Mouse (Mus musculus): ENCODE data around the gene Olfr56. TPM values are rescaled to one million over a fixed set of nuclear protein-coding genes. Genes with fewer than 3 reads are reported as not detected.

Olfr56 gene
- total RNA-seq, 1 experiment: not detected

DNA sequence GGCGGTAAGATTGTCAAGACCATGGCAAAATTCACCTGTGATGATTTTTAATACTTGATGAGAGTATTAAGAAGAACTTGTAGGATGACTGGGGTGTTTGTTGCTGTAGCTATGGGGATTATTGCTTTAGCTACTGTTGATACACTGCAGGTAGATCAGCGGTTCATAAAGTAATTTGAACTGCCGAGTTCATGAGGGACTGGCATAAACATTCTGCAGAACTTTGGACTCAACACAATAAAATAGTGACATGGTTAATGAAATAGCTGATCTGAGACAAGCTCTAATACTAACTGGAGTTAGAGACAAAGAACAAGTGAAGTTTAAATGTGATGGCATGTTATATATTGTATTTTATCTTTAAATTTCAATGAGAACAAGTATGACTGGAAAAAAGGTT is 100.0 kb downstream of the Olfr56 start:
- H3K27ac ChIP-seq (ENCODE audit: insufficient read depth, low read depth, low read length, poor library complexity, severe bottlenecking): no peak overlapping the region
- no peaks in the 10 kb centered on the region for H3K4me1 ChIP-seq (ENCODE audit: control insufficient read depth in 2 of 2, insufficient read depth in 2 of 2, low read length in 2 of 2, poor library complexity in 1 of 2)
- no peak for TF ChIP-seq CHD2 (IDR thresholded peaks at IDR 0.05; ENCODE audit: low read depth, low read length)
- TF ChIP-seq HCFC1 (IDR thresholded peaks at IDR 0.05; ENCODE audit: borderline replicate concordance, insufficient read depth, low read length): no peak
- no peak for TF ChIP-seq MAFK (IDR thresholded peaks at IDR 0.05; ENCODE audit: insufficient read depth, low read depth, low read length)
- no peak for TF ChIP-seq ZNF384 (IDR thresholded peaks at IDR 0.05; ENCODE audit: low read depth, low read length)
- TF ChIP-seq ZC3H11A (IDR thresholded peaks at IDR 0.05; ENCODE audit: borderline replicate concordance, low read depth, low read length): no peak
- no peaks in the 10 kb centered on the region for H3K9me3 ChIP-seq (ENCODE audit: control insufficient read depth, insufficient read depth, low read depth, low read length)
- no peaks in the 10 kb centered on the region for H3K36me3 ChIP-seq (ENCODE audit: control insufficient read depth, insufficient read depth, low read length, poor library complexity, severe bottlenecking)
- DNase-seq (ENCODE audit: low read depth, low spot score): no peak
- in situ Hi-C loops (cut with MboI; ENCODE audit: low sequenced_read_pairs in 2 of 2, unreplicated experiment in 2 of 2): loop anchor here in 1 of 2 experiments (10.0 kb wide), 1 partner anchor 84 kb away; the partner anchor contains the start of genes Gm12185 and Tgtp1
- H3K4me3 ChIP-seq (ENCODE audit: insufficient read depth in 1 of 2, low read depth in 1 of 2, low read length in 2 of 2, poor library complexity in 1 of 2, severe bottlenecking in 1 of 2): no peak overlapping the region
- H3K9ac ChIP-seq (ENCODE audit: insufficient read depth, low read depth, low read length, poor library complexity, severe bottlenecking): no peak overlapping the region

DNA sequence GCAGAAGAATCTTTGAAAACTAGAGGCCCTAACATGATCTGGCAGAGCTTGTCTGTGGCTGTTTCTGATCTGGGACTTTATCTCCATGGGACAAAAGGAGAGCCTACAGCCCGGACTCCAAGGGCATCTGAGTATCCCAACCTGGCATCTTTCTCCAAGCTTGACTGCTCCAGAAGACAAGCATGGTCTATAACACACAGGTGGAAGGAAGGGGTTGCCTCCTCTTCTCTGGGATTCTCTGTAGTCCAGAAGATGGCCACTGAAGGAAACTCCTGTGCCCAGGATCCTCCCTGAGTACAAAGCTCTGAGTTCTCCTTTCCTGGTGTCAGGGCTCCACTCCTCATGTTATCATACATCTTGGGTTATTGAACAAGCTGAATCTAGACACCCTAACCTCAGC is 101.9 kb downstream of the Olfr56 start:
- no peak for TF ChIP-seq ZNF384 (IDR thresholded peaks at IDR 0.05; ENCODE audit: low read depth, low read length)
- no peak for TF ChIP-seq ZC3H11A (IDR thresholded peaks at IDR 0.05; ENCODE audit: borderline replicate concordance, low read depth, low read length)
- TF ChIP-seq CHD2 (IDR thresholded peaks at IDR 0.05; ENCODE audit: low read depth, low read length): no peak
- no peak for TF ChIP-seq MAFK (IDR thresholded peaks at IDR 0.05; ENCODE audit: insufficient read depth, low read depth, low read length)
- no peak for TF ChIP-seq HCFC1 (IDR thresholded peaks at IDR 0.05; ENCODE audit: borderline replicate concordance, insufficient read depth, low read length)
- no peak overlapping the region for H3K27ac ChIP-seq (ENCODE audit: insufficient read depth, low read depth, low read length, poor library complexity, severe bottlenecking)
- no peaks in the 10 kb centered on the region for H3K36me3 ChIP-seq (ENCODE audit: control insufficient read depth, insufficient read depth, low read length, poor library complexity, severe bottlenecking)
- DNase-seq (ENCODE audit: low read depth, low spot score): no peak
- H3K9me3 ChIP-seq (ENCODE audit: control insufficient read depth, insufficient read depth, low read depth, low read length): no peaks in the 10 kb centered on the region
- H3K9ac ChIP-seq (ENCODE audit: insufficient read depth, low read depth, low read length, poor library complexity, severe bottlenecking): no peak overlapping the region
- no peak overlapping the region for H3K4me3 ChIP-seq (ENCODE audit: insufficient read depth in 1 of 2, low read depth in 1 of 2, low read length in 2 of 2, poor library complexity in 1 of 2, severe bottlenecking in 1 of 2)
- in situ Hi-C loops (cut with MboI; ENCODE audit: low sequenced_read_pairs in 2 of 2, unreplicated experiment in 2 of 2): no loop called here
- no peaks in the 10 kb centered on the region for H3K4me1 ChIP-seq (ENCODE audit: control insufficient read depth in 2 of 2, insufficient read depth in 2 of 2, low read length in 2 of 2, poor library complexity in 1 of 2)

DNA sequence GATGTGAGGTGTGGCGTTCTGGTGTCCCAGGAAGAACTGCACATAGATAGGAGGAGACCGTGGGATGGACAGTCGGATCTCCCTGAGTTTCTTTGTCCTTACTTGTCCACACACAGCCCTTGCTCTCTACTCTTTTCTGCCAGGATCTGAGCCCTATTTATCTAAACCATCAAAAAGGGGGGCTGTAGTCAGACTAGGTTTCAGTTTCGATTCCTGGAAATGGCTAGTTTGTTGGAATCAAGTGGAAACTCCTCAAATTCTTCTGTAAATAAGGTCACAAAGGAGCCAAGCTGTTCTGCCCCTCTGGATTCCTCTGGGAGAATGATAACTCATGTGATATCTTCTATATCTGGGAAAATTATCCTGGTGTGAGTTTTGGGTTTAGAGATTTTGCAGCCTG is 102.7 kb downstream of the Olfr56 start:
- in situ Hi-C loops (cut with MboI; ENCODE audit: low sequenced_read_pairs in 2 of 2, unreplicated experiment in 2 of 2): no loop called here
- H3K4me1 ChIP-seq (ENCODE audit: control insufficient read depth in 2 of 2, insufficient read depth in 2 of 2, low read length in 2 of 2, poor library complexity in 1 of 2): no peaks in the 10 kb centered on the region
- no peak overlapping the region for H3K9ac ChIP-seq (ENCODE audit: insufficient read depth, low read depth, low read length, poor library complexity, severe bottlenecking)
- no peaks in the 10 kb centered on the region for H3K9me3 ChIP-seq (ENCODE audit: control insufficient read depth, insufficient read depth, low read depth, low read length)
- no peak overlapping the region for H3K27ac ChIP-seq (ENCODE audit: insufficient read depth, low read depth, low read length, poor library complexity, severe bottlenecking)
- H3K4me3 ChIP-seq (ENCODE audit: insufficient read depth in 1 of 2, low read depth in 1 of 2, low read length in 2 of 2, poor library complexity in 1 of 2, severe bottlenecking in 1 of 2): no peak overlapping the region
- no peak for TF ChIP-seq MAFK (IDR thresholded peaks at IDR 0.05; ENCODE audit: insufficient read depth, low read depth, low read length)
- H3K36me3 ChIP-seq (ENCODE audit: control insufficient read depth, insufficient read depth, low read length, poor library complexity, severe bottlenecking): no peaks in the 10 kb centered on the region
- no peak for DNase-seq (ENCODE audit: low read depth, low spot score)

DNA sequence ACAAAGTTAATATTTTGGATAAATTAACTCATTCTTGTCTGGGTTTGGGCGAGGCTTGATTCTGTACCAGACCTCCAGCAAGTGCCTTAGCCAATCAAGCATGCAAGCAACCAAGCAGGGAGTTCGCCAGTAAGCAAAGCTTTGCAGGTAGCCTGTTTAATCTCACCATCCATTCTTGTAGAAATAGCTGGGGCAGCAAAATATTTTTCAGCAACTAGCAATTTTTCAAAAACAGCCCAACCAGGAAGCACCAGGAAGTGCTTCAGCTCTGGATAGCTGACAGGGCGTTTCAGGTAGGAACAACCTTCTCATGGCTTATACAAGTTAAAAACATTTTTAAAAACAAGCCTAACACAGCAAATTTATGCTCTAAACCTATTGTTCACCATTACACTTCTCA is 103.2 kb downstream of the Olfr56 start:
- Histone ChIP-seq H3K36me3 (ENCODE audit: control insufficient read depth, insufficient read depth, low read length, poor library complexity, severe bottlenecking) (no peaks in the 10 kb centered on the region), H3K9me3 (ENCODE audit: control insufficient read depth, insufficient read depth, low read depth, low read length) (no peaks in the 10 kb centered on the region), H3K4me3 (ENCODE audit: insufficient read depth in 1 of 2, low read depth in 1 of 2, low read length in 2 of 2, poor library complexity in 1 of 2, severe bottlenecking in 1 of 2) (no peak overlapping the region), H3K27ac (ENCODE audit: insufficient read depth, low read depth, low read length, poor library complexity, severe bottlenecking) (no peak overlapping the region), H3K4me1 (ENCODE audit: control insufficient read depth in 2 of 2, insufficient read depth in 2 of 2, low read length in 2 of 2, poor library complexity in 1 of 2) (no peaks in the 10 kb centered on the region), H3K9ac (ENCODE audit: insufficient read depth, low read depth, low read length, poor library complexity, severe bottlenecking) (no peak overlapping the region)
- in situ Hi-C loops (cut with MboI; ENCODE audit: low sequenced_read_pairs in 2 of 2, unreplicated experiment in 2 of 2): no loop called here
- no peak for DNase-seq (ENCODE audit: low read depth, low spot score)
- TF ChIP-seq HCFC1 (IDR thresholded peaks at IDR 0.05; ENCODE audit: borderline replicate concordance, insufficient read depth, low read length) (no peak), MAFK (IDR thresholded peaks at IDR 0.05; ENCODE audit: insufficient read depth, low read depth, low read length) (no peak), CHD2 (IDR thresholded peaks at IDR 0.05; ENCODE audit: low read depth, low read length) (no peak), ZNF384 (IDR thresholded peaks at IDR 0.05; ENCODE audit: low read depth, low read length) (no peak), ZC3H11A (IDR thresholded peaks at IDR 0.05; ENCODE audit: borderline replicate concordance, low read depth, low read length) (no peak)

DNA sequence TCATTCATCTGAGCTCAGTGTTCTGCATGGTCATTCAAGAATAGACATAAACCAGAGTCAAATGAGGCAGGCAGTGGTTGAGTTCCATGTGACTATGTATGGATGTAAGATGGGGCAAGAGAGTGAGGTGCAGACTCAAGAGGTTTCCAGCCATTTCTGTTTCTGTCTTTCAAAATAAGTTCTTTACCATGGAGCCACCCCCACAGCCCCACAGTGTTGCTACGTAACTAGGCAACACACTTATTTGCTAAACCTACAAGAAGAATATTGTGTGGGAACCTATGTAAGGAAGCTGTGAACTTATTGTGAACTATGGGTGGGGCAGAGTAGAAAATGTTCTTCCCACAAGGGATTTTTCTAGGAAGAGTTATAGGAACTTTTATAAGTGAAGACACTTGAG is 104.5 kb downstream of the Olfr56 start:
- in situ Hi-C loops (cut with MboI; ENCODE audit: low sequenced_read_pairs in 2 of 2, unreplicated experiment in 2 of 2): no loop called here
- no peak overlapping the region for H3K4me3 ChIP-seq (ENCODE audit: insufficient read depth in 1 of 2, low read depth in 1 of 2, low read length in 2 of 2, poor library complexity in 1 of 2, severe bottlenecking in 1 of 2)
- no peak overlapping the region for H3K9ac ChIP-seq (ENCODE audit: insufficient read depth, low read depth, low read length, poor library complexity, severe bottlenecking)
- TF ChIP-seq CHD2 (IDR thresholded peaks at IDR 0.05; ENCODE audit: low read depth, low read length) (no peak), MAFK (IDR thresholded peaks at IDR 0.05; ENCODE audit: insufficient read depth, low read depth, low read length) (no peak), HCFC1 (IDR thresholded peaks at IDR 0.05; ENCODE audit: borderline replicate concordance, insufficient read depth, low read length) (no peak), ZNF384 (IDR thresholded peaks at IDR 0.05; ENCODE audit: low read depth, low read length) (no peak), ZC3H11A (IDR thresholded peaks at IDR 0.05; ENCODE audit: borderline replicate concordance, low read depth, low read length) (no peak)
- no peaks in the 10 kb centered on the region for H3K36me3 ChIP-seq (ENCODE audit: control insufficient read depth, insufficient read depth, low read length, poor library complexity, severe bottlenecking)
- DNase-seq (ENCODE audit: low read depth, low spot score): no peak
- no peak overlapping the region for H3K27ac ChIP-seq (ENCODE audit: insufficient read depth, low read depth, low read length, poor library complexity, severe bottlenecking)
- H3K4me1 ChIP-seq (ENCODE audit: control insufficient read depth in 2 of 2, insufficient read depth in 2 of 2, low read length in 2 of 2, poor library complexity in 1 of 2): peaks cover 0 to 3% of the 10 kb centered on the region in 2 experiments; a peak in 1 of 4 replicates
- H3K9me3 ChIP-seq (ENCODE audit: control insufficient read depth, insufficient read depth, low read depth, low read length): no peaks in the 10 kb centered on the region
